Mouse (Mus musculus) brain, embryonic 14.5 days (tissue): ENCODE results near the gene Gp1ba.

Source experiments
- CTCF ChIP-seq: fragments of 200-500 bp; IDR thresholded peaks from 2 replicates; pipeline ENCODE4 v1.5.1; 2012; ENCODE audit warnings: inconsistent platforms, mild to moderate bottlenecking, moderate library complexity, borderline replicate concordance; ENCODE audit not compliant: insufficient read depth, insufficient read length; ENCODE audit errors: extremely low read depth
- POLR2A ChIP-seq: fragments of 200-500 bp; IDR thresholded peaks from 2 replicates; pipeline ENCODE4 v1.6.1; 2012; ENCODE audit warnings: mild to moderate bottlenecking, inconsistent platforms, borderline replicate concordance; ENCODE audit not compliant: poor library complexity, insufficient read depth, insufficient read length, severe bottlenecking; ENCODE audit errors: extremely low read depth

DNA sequence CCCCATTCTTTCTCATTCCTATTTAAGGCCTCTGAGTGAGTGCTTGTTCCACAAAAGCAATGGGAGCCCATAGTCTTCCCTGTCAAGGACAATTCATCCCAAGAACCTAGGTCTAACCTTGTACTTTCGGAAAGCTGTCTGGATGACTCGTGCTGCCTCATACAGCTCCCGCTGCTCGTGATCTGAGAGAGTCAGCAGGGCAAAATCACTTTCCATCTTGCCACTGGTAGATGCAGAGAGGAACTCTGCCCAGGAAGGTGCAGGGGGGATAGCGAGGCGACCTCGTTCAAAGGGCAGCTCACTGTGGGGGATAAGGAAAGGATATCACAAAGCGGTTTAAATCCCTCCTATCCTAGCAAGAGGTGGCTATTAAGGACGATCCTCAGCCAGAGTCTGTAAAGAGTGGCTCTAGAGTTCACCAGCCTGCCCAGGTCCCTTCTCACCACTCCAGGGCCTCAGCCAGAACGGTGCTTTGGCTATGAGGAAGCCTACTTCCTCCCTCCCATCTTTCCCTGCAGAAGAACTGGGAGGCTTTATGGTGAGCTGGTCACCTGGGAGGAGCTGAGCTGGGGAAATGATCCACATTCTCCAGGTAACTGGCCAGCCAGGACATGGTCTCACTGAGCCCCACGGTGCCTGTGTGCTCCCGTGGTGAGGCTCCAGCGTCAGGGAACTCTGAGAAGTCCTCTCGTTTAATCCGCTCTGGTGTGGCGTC lies 32.6 kb downstream of the Gp1ba start:
- no peak for TF ChIP-seq CTCF
- no peak for TF ChIP-seq POLR2A
